8 mouse cellular contexts compared by ENCODE assay signal in genomic region chr12:31634343-31635239, GRCm38 (mm10). TPM values are rescaled to one million over a fixed set of nuclear protein-coding genes. Genes with fewer than 3 reads are reported as not detected.
DNase-seq lines count a peak whose midpoint lies in the region; ATAC-seq and TF ChIP-seq lines count a peak whose summit lies in the region.

Bcap29 (minus strand) TSS chr12:31634658.

- TF ChIP-seq CTCF in ES-Bruce4 (IDR thresholded peaks at IDR 0.05; ENCODE audit: low read depth, low read length): no peak
- TF ChIP-seq CTCF in heart, postnatal 0 days (IDR thresholded peaks at IDR 0.05; ENCODE audit: low read depth): no peak
- no peak for TF ChIP-seq CTCF in lung, embryonic 14.5 days (IDR thresholded peaks at IDR 0.05; ENCODE audit: low read depth)
- no peak for TF ChIP-seq CTCF in olfactory bulb, adult 2 months (IDR thresholded peaks at IDR 0.05; ENCODE audit: insufficient read depth, low read depth, low read length)
- no peak for TF ChIP-seq CTCF in thymus, adult 2 months (IDR thresholded peaks at IDR 0.05; ENCODE audit: borderline replicate concordance, control insufficient read depth, extremely low read depth, insufficient read depth, low read length, poor library complexity)

- H3K9ac ChIP-seq in ES-Bruce4 (ENCODE audit: low read depth, poor library complexity, severe bottlenecking): peak within 1 kb of the TSS; percentile 98
- peak within 1 kb of the TSS; percentile 70 for H3K9ac ChIP-seq in forebrain, embryonic 12.5 days
- H3K9ac ChIP-seq in heart, postnatal 0 days (replicated peaks; ENCODE audit: low read depth, low read length): peak within 1 kb of the TSS; percentile 83
- H3K9ac ChIP-seq in lung, embryonic 14.5 days: peak within 1 kb of the TSS; percentile 86

- H3K36me3 ChIP-seq in ES-Bruce4 (ENCODE audit: control insufficient read depth, insufficient read depth, low read length, poor library complexity, severe bottlenecking): no peaks in the 10 kb centered on the region
- H3K36me3 ChIP-seq in forebrain, embryonic 12.5 days (replicated peaks): no peaks in the 10 kb centered on the region
- peaks cover 4% of the 10 kb centered on the region; the same call in 1 of the 2 replicates for H3K36me3 ChIP-seq in heart, postnatal 0 days (replicated peaks; ENCODE audit: control insufficient read depth, insufficient read depth, low read length)
- H3K36me3 ChIP-seq in lung, embryonic 14.5 days (ENCODE audit: insufficient read depth): no peaks in the 10 kb centered on the region
- no peaks in the 10 kb centered on the region for H3K36me3 ChIP-seq in thymus, adult 2 months (ENCODE audit: control insufficient read depth, insufficient read depth, low read length)

- DNase-seq in c-Kit-positive CD71-positive TER-119-positive erythroid progenitor cells, embryonic 14.5 days (ENCODE audit: low spot score): peak; percentile 66
- peak; percentile 79 for DNase-seq in heart, postnatal 0 days (ENCODE audit: low spot score)
- peak; percentile 82 to 90 for DNase-seq in kidney, postnatal 4 days
- DNase-seq in lung, embryonic 14.5 days: peak; percentile 87
- DNase-seq in thymus, adult 2 months: peak; percentile 78

- no peaks in the 10 kb centered on the region for H3K27me3 ChIP-seq in ES-Bruce4 (ENCODE audit: control insufficient read depth, insufficient read depth, low read length, poor library complexity, severe bottlenecking)
- H3K27me3 ChIP-seq in forebrain, embryonic 12.5 days: no peaks in the 10 kb centered on the region
- H3K27me3 ChIP-seq in heart, postnatal 0 days (ENCODE audit: control insufficient read depth, insufficient read depth, low read length): no peaks in the 10 kb centered on the region
- no peaks in the 10 kb centered on the region for H3K27me3 ChIP-seq in lung, embryonic 14.5 days (ENCODE audit: insufficient read depth, low read length)
- H3K27me3 ChIP-seq in thymus, adult 2 months (ENCODE audit: control insufficient read depth, insufficient read depth, low read length): no peaks in the 10 kb centered on the region

- no peak for TF ChIP-seq EP300 in ES-Bruce4 (IDR thresholded peaks at IDR 0.05; ENCODE audit: insufficient read depth, low read depth, low read length)
- no peak for TF ChIP-seq EP300 in heart, postnatal 0 days (IDR thresholded peaks at IDR 0.05; ENCODE audit: low read depth)

- no peaks in the 10 kb centered on the region for H3K4me1 ChIP-seq in ES-Bruce4 (ENCODE audit: control insufficient read depth, insufficient read depth, low read length)
- peaks cover 4% of the 10 kb centered on the region; the same call in 1 of the 2 replicates for H3K4me1 ChIP-seq in forebrain, embryonic 12.5 days
- peaks cover 9% of the 10 kb centered on the region; the same call in 1 of the 2 replicates for H3K4me1 ChIP-seq in heart, postnatal 0 days (ENCODE audit: control insufficient read depth, insufficient read depth)
- H3K4me1 ChIP-seq in lung, embryonic 14.5 days (ENCODE audit: insufficient read depth): no peaks in the 10 kb centered on the region
- H3K4me1 ChIP-seq in olfactory bulb, adult 2 months (ENCODE audit: control insufficient read depth, insufficient read depth, low read length): peaks cover 3% of the 10 kb centered on the region; the same call in 1 of the 2 replicates
- peaks cover 5% of the 10 kb centered on the region; the same call in 1 of the 2 replicates for H3K4me1 ChIP-seq in thymus, adult 2 months (replicated peaks; ENCODE audit: control insufficient read depth, insufficient read depth, low read length)

- peak within 1 kb of the TSS; percentile 33; the same call in 1 of the 2 replicates for H3K27ac ChIP-seq in ES-Bruce4 (ENCODE audit: insufficient read depth, low read length)
- H3K27ac ChIP-seq in forebrain, embryonic 12.5 days: peak within 1 kb of the TSS; percentile 46; the same call in 1 of the 2 replicates
- peak within 1 kb of the TSS; percentile 84 for H3K27ac ChIP-seq in heart, postnatal 0 days (ENCODE audit: low read depth)
- H3K27ac ChIP-seq in lung, embryonic 14.5 days (ENCODE audit: low read depth): peak within 1 kb of the TSS; percentile 67
- H3K27ac ChIP-seq in olfactory bulb, adult 2 months (ENCODE audit: insufficient read depth, low read depth, low read length): peak within 1 kb of the TSS; percentile 1; the same call in 1 of the 2 replicates
- peak within 1 kb of the TSS; percentile 5; the same call in 1 of the 2 replicates for H3K27ac ChIP-seq in thymus, adult 2 months (ENCODE audit: control insufficient read depth, insufficient read depth, low read length)

- peak within 1 kb of the TSS; percentile 64 for H3K4me3 ChIP-seq in ES-Bruce4 (ENCODE audit: low read depth, low read length)
- H3K4me3 ChIP-seq in forebrain, embryonic 12.5 days (replicated peaks): peak within 1 kb of the TSS; percentile 64
- peak within 1 kb of the TSS; percentile 67 for H3K4me3 ChIP-seq in heart, postnatal 0 days (ENCODE audit: low read depth, low read length)
- H3K4me3 ChIP-seq in lung, embryonic 14.5 days (ENCODE audit: low read depth, low read length): peak within 1 kb of the TSS; percentile 63
- H3K4me3 ChIP-seq in olfactory bulb, adult 2 months (ENCODE audit: insufficient read depth, low read depth, low read length): peak within 1 kb of the TSS; percentile 63
- H3K4me3 ChIP-seq in thymus, adult 2 months (ENCODE audit: control insufficient read depth, insufficient read depth, low read length): peak within 1 kb of the TSS; percentile 83

- H3K4me2 ChIP-seq in forebrain, embryonic 12.5 days: peak within 1 kb of the TSS; percentile 74
- H3K4me2 ChIP-seq in heart, postnatal 0 days (ENCODE audit: low read depth, low read length): peak within 1 kb of the TSS; percentile 79
- H3K4me2 ChIP-seq in lung, embryonic 14.5 days: peak within 1 kb of the TSS; percentile 83

- 2% methylated on average over 69 of the region's 73 CpGs for WGBS in forebrain, embryonic 12.5 days
- 2% methylated on average over 53 of the region's 73 CpGs for WGBS in heart, postnatal 0 days
- 2% methylated on average over 73 of the region's 73 CpGs for WGBS in lung, embryonic 14.5 days
- WGBS in olfactory bulb, adult 2 months: 1% methylated on average over 73 of the region's 73 CpGs
- WGBS in thymus, adult 2 months: 2% methylated on average over 73 of the region's 73 CpGs

- ATAC-seq in forebrain, embryonic 12.5 days (ENCODE audit: low FRiP score): peak; percentile 93
- ATAC-seq in heart, postnatal 0 days (ENCODE audit: insufficient read depth, low read depth): peak; percentile 94
- peak; percentile 86 for ATAC-seq in lung, embryonic 14.5 days (ENCODE audit: insufficient read depth)

- TF ChIP-seq POLR2A in ES-Bruce4 (IDR thresholded peaks at IDR 0.05; ENCODE audit: insufficient read depth, low read length): no peak
- peak; percentile 59; the same call in 1 of the 2 replicates for TF ChIP-seq POLR2A in olfactory bulb, adult 2 months (IDR thresholded peaks at IDR 0.05; ENCODE audit: insufficient read depth, low read depth, low read length)
- peak; percentile 53; the same call in 1 of the 2 replicates for TF ChIP-seq POLR2A in thymus, adult 2 months (IDR thresholded peaks at IDR 0.05; ENCODE audit: control insufficient read depth, extremely low read depth, insufficient read depth, low read length, poor library complexity)

- no peaks in the 10 kb centered on the region for H3K9me3 ChIP-seq in ES-Bruce4 (replicated peaks; ENCODE audit: control insufficient read depth, insufficient read depth, low read length, poor library complexity, severe bottlenecking)
- H3K9me3 ChIP-seq in forebrain, embryonic 12.5 days: no peaks in the 10 kb centered on the region
- no peaks in the 10 kb centered on the region for H3K9me3 ChIP-seq in heart, postnatal 0 days (replicated peaks; ENCODE audit: control insufficient read depth, low read length)
- H3K9me3 ChIP-seq in lung, embryonic 14.5 days (ENCODE audit: low read depth, low read length): no peaks in the 10 kb centered on the region

RNA-seq across cellular contexts. Expression of gene Bcap29, which starts in this region (rescaled TPM):
- polyA plus RNA-seq in ES-Bruce4 (2011; ENCODE audit: insufficient read depth, insufficient read length, low read depth, missing spikeins): 33.1 and 33.2 TPM in 2 replicates
- 28.7 and 29.5 TPM in 2 replicates for polyA plus RNA-seq in forebrain, embryonic 12.5 days (2016; fragmentation: Nextera tagmentation; extraction: Ambion mirVana)
- 10.4 and 68.3 TPM in 2 replicates for total RNA-seq in heart, postnatal 0 days (2014; rRNA removed; ENCODE audit: low replicate concordance)
- 52.8 and 54.7 TPM in 2 replicates for polyA plus RNA-seq in heart, postnatal 0 days (2015; fragmentation: Nextera tagmentation; extraction: Ambion mirVana)
- polyA plus RNA-seq in lung, embryonic 14.5 days (2014; fragmentation: Nextera tagmentation; extraction: Ambion mirVana): 33.5 and 33.9 TPM in 2 replicates
- not detected in 2 replicates for polyA plus RNA-seq in olfactory bulb, adult 2 months (2012; ENCODE audit: insufficient read depth, insufficient read length, low replicate concordance, missing spikeins)
- polyA plus RNA-seq in thymus, adult 2 months (2012; rRNA removed): 2.1 and 3.9 TPM in 2 replicates

Comparison
In these comparisons a context has a peak if more than half of its experiments do, and no peak if none do; other contexts are left out.
1. Peak in every context shown above with its lines: DNase-seq, ATAC-seq, H3K4me3 ChIP-seq and H3K27ac ChIP-seq.
2. H3K27ac ChIP-seq: peak in every context shown above with its lines; median percentile 84 in heart, postnatal 0 days; 67 in lung, embryonic 14.5 days; 46 in forebrain, embryonic 12.5 days; 33 in ES-Bruce4; 5 in thymus, adult 2 months; 1 in olfactory bulb, adult 2 months.